Mouse (Mus musculus): ENCODE measurements around the gene Dusp23.

The Dusp23 gene

DNA sequence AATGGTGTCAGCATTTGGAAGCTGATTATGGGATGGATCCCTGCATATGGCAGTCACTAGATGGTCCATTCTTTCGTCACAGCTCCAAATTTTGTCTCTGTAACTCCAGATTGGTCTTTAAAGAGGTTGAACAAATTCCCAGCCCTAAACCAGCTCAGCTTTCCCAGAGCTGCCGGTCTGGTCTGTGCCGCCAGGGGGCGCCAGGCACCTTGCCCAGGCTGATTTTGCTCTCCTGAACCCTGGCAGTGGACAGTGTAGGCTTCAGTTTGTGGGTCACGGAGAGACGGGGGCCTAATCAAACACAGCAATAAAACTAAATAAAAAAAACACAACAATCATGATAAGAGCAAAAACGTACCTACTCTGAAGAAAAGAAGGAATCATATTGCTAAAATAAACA is 13.5 kb downstream of the Dusp23 start:
- DNase-seq, result peak; percentile 65

DNA sequence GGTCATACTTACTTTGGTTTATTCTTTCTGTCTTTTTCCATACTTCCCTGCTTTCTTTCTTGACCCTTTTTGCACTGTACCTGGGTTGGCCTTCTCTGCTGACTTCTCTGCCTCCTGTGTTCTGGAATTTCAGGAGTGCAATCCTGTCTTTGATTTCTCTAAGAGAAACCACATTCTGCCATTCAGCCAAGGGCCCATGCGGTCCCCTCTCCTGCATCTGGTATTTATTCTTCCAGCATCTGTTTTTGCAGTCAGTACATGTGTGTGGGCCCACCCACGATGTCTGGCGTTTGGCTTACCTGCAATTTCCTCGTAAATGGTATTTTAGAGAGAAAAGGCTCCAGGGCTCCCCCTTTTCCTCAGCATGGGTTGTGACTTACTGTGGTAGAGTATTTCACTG is 14.6 kb downstream of the Dusp23 start:
- no peak for DNase-seq

DNA sequence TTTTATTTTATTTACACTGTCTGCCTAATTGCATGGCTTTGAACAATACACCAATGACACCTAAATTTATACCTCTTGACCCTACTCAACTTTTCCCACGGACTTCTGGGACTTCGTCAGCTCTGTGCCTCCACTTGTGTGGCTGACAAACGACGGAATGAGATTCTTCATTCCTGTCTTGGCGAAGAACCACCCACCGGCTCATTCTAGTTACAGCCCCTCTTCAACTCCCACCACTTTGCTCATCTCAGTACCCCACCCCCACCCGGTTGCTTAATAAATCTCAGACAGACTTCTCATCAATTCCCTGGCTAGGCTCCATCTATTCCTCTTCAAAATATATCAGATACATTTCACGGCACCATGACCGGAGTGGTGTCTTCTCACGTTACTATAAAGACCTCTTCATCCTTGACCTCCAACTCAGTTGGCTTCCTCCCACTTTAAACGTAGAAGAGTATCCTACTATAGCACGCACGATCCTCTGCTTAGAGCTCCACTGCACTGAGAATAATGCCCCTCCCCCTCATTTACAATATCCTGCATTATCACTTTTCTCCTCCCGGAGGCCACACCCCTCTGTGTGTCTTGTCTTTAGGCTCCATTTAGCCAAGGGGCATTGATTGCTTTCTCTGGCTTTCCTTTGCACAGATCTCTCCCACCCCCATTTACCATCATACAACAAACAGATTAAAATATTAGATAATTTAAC is 15.2 kb downstream of the Dusp23 start:
- no peak for DNase-seq

DNA sequence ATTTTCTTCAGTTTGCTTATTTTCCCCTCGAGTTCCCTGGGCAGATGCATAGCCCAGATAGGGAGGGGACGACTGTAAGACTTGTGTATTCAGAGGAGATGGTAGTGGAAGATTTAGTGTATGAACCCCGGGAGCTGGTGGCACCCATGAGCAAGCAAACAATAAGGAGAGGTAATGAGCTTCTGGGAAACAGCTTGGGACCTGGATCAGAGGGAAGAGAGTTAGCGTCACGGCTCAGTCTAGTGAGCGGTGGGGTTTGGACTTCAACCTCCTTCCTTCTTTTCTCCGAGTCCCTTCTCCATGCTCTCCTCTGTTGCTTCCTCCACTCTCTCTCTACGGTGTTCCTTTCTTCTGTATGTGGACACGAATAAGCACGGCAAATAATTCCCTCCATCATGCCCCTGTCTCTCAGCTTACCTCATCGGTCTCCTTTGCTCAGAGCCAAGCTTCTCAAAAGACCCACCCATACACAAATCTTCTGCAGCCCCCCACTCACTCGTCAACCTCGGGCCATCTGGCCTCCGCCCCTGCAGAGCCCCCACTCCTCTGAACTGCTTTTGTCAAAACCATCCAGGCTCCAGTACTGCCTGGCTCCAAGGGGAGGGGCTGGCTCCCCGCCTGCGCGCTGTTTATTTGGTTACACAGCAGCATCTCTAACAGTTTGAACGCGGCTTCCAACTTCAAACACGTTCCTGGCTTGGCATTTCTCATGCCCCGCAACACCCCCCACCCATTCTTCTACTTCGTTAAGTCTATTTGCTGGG is 16.0 kb downstream of the Dusp23 start:
- DNase-seq, result no peak

DNA sequence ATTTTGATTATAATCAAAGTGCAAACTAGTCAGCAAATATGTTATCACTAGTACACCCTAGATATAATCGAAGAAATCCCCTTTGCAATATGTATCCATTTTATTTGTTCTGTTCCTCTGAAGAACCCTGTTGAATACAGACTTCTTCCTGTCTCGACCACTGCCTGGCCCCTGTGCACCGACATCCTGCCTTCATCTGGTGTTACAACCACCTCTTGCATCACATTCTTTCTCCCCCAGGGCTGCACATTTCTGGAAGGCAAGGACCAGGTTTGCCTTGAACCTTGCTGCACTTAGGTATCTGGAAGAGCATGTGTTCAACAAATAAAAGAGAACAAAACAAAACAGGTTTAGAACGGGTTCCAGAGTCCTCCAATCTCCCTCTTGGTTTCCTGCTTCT is 17.4 kb downstream of the Dusp23 start:
- DNase-seq, result no peak

DNA sequence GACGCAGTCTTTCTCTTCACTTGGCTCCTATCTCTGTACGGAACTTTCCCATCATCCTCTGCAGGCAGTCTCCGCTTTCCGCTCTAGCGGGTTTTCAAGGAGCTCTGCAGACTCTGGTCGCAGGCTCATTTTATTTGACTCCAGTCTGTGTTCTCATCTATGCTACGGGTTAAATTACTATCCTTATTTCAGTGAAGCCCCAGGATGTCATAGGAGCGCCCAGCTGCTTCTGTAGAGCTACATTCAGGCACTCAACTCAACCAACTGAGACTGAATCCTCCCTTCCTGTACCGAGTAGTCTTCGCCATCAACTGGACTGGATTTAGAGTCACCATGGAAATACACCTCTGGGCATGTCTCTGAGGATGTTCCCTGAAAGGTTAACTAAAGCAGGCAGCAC is 18.1 kb downstream of the Dusp23 start:
- no peak for DNase-seq

DNA sequence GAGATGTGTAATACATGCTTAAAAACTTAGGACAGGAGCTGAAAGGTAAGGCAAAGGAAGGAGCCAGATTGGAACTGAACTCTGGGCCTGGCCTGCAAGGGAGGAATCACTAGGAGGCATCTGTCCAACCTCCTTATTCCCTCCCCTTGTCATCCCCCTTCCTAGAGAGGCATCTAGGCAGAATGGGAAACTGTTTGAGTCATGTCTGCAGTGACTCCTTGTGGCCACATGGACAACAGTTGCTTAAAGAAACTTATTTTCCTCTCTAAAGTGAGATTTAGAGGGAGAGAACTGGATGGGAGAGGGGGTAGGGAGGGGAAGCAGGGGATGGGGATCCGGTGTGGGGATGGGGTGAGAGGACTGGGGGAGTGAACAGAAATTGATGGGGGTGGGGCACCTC is 20.0 kb downstream of the Dusp23 start:
- no peak for DNase-seq

DNA sequence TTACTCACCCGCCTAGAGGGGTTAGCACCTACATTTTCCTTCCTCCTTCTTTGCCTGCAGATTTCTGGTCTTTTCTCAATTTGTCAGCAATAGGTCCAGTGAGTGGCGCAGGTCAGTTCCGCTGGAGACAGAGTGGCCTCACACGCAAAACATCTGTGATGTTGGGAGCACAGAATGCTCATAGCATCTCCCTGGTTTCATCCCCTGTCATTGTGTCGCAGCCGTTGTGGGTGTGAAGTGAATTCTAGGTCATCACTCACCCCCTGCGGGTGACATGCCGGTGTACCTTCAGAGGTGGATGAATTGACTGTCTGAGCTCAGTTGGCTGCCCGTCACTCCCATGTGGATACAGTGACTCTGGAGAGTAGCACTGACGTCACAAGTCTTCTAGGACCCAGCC is 21.5 kb downstream of the Dusp23 start:
- no peak for DNase-seq

DNA sequence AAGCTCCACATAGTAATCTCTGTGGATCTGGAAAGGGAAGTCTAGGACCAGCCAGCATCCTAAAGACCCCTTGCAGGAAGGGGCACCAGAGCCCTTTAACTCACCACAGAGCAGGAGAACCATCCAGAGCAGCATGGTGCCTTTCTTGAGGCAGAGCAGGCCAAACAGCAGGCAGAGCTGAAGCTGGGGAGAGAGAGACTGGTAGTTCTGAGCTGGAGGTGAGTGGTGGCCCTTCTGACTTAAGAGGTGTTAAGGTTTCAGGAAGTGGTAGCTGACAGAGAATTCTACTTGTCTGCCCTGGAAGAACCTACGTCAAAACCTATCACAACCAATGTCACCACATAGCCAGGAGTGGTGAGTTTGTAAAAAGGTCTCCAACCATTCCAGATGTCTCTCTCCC is 30.4 kb downstream of the Dusp23 start, which contains the start of gene Fcrl6:
Gene Fcrl6 (minus strand): TSS at position 226 of the 400 bp plus-strand sequence.
- DNase-seq, result no peak

DNA sequence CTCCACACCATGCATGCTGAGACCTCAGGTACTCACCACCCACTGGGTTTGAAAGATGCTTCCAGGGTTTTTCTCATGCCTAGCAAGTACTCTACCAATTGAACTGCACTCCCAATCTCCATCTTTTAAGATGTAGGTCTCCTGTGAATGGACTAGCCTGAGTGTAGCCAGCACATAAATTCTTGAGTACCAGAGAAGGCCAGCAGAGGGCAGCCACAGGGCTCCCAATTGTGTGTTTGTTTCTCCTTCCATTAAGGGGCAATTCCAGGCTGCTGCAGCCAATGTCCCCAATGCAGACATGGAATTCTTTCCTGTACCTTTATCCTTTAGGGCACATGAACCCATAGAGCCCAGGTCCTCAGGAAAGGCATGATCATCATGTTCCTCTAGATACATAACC is 38.3 kb downstream of the Dusp23 start:
- peak; percentile 14 for DNase-seq

DNA sequence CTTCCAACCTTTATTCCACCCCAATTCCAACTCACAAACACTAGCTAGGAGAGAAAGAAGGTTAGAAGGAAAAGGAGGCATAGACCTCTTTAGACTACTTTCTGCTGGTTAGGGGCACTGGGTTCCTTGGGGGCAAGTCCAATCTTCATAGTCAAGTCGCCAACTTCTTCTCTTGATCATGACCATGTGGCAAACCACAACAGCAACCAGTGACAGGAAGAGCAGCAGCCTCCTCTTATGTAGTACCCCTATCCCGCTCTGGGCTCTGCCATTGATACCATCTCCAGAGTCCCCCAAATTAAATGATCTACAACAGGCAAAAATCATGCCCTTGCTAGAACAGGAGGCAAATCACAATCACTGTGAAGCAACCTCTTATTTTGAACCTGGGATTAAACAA is 38.8 kb downstream of the Dusp23 start:
- DNase-seq, result no peak

DNA sequence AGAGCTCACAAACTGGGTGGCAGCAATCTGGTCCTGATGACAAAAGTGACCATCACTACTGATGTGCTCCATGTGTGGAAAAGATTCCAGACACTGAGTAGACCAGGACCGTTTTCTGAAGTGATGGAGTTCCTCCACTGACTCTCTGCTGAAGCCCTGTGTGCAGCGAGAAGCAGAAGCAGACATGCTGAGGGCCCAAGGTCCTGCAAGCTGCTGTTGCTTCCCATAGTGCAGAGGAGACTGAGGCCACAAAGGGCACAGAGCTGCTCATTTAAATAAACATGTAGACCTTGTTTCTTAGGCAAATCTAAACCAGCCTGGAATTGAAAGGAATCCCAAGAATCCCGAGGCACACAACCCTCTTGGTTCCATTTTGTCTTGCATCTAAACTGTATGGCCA is 39.4 kb downstream of the Dusp23 start:
- no peak for DNase-seq

DNA sequence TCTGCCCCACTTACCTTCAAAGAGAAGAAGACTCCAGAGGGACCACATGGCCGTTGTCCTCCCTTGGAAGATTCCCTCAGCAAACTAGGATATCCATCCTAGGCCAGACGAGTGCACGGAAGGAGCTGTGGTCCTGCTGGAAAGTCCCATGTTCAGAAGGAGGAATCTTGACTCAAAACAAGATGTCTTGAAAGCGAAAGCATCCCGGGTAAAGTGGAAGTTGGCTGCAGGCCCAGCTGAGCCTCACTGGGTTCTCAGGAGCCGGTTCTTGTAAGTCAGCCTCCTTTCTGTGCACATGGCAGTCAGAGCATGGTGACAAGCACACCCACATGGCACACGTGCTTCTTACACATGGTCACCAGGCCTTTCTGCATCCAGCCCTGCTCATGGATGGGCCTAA is 42.4 kb downstream of the Dusp23 start, which contains the start of gene Slamf8:
Gene Slamf8 (minus strand): TSS at position 184 of the 400 bp plus-strand sequence.
- no peak for DNase-seq

DNA sequence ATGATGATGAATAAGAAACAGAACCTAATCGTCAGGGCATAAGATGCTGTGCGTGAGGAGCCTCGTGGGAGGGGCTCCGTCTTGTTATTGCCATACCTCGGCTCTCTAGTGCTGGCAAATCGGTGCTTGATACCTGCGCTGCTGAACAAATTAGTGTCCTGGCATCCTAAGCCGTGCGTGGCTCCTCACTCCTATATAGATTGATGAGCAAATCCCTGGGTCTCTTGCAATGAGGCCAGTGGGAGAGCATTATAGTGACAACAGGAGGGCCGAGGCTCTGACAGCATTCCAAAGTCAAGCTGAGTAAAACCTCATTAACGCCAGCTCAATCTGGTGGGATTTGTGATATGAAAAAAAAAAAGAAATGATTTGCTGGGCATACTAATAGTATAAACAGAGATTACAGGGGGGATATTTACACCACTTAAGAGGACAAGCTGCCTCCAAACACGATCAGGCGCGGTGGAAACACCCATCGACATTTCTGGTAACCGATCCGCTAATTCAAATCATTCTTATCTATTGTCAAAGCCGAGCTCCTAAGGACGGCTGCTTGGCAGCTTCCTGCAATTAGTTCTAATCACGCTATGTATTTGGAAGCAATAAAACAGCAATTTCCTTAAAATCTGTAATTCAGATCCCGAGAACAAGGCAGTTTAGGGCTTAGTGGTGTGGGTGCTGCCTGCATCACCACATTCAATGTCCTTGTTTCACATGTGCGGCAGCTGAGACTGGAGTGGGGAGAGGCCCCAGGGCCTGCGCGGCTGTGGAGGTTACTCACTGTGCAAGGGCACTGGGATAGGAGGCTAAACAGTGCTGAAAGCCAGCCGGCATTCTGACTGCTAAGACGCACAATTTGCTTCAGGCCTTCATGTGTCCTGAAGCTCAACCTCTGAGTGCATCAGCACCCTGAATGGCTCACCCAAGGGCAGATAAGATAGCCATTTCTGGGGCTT is 46.9 kb downstream of the Dusp23 start:
- DNase-seq, result no peak

DNA sequence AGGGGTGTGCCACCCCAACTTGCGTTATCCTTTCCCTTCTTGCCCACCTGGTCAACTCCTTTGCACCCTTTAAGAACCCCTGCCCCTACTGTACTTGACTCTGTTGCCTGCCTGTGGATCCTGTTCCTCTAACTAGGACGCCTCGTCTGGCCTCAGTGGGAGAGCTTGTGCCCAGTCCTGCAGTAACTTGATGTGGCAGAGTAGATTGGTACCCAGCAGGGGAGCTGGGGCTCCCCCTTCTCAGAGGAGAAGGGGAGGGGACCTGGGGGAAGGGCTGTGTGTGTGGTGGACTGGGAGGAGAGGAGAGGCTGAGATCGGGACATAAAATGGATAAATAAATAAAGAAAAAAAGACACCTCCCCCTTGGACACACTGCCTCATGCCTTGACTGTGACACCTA is 47.7 kb downstream of the Dusp23 start:
- no peak for DNase-seq

DNA sequence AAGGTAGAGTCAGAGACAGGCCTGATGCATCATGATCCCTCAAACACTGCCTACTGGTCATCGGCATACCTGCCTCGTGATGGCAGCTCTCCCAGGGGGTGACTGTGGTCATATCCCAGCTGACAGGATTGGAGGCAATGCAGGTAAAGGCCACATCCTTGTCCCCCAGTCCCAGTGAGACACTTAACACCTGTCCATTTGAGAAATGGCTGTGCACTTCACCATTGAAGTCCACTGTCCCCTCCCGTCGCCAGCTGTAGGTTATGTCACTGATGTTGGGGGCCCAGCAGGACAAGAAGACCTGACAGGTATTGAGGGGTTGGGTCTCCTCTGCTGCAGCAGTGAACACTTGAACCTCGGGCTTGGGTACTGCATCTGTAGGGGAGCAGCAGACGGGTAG is 48.5 kb downstream of the Dusp23 start:
- DNase-seq, result no peak

DNA sequence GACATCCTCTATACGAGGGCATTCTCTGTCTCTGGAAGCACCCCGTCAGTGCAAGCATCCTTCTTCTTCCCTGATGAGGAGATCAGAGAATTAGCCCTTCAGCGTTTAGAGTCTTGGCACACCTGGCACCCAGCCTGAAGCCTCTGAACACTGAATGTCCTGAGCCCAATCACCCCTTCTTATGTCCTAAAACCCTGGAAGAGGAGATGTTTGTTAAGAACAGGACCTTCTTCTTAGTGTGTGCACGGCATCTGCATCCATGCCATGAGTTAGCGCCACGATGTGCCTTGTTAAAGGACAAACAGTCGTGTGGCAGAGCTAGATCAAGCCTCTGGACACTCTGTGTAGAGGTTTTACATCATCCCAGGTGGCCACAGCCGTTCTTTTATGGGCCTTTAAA is 50.3 kb downstream of the Dusp23 start:
- DNase-seq, result no peak

All from cerebellum, adult 11 months (tissue).